Mouse (Mus musculus) intestine, postnatal 0 days (tissue): Measurements from ENCODE around the gene Myof. TPM values are rescaled to one million over a fixed set of nuclear protein-coding genes. Genes with fewer than 3 reads are reported as not detected.

ENCODE experiments used
- ATAC-seq: fragments of 200-750 bp; cut with Nextera tagmentation; 2 replicates; pipeline ENCODE4 v1.8.0; 2017; ENCODE audit warnings: mild to moderate bottlenecking, moderate TSS enrichment, moderate library complexity
- H3K27ac ChIP-seq: fragments of 300-500 bp; sonication (generic); 2 replicates; pipeline ENCODE4 v1.5.1; 2014; ENCODE audit warnings: mild to moderate bottlenecking, low read depth, low read length, moderate library complexity
- H3K27me3 ChIP-seq: fragments of 300-500 bp; sonication (generic); replicated peaks from 2 replicates; pipeline ENCODE4 v1.6.1; 2014; ENCODE audit warnings: low read length, mixed read lengths; ENCODE audit not compliant: control insufficient read depth, insufficient read depth
- H3K36me3 ChIP-seq: fragments of 300-500 bp; sonication (generic); 2 replicates; pipeline ENCODE4 v1.6.1; 2014; ENCODE audit warnings: mild to moderate bottlenecking, moderate library complexity; ENCODE audit not compliant: control insufficient read depth, insufficient read depth
- H3K4me1 ChIP-seq: fragments of 300-500 bp; sonication (generic); replicated peaks from 2 replicates; pipeline ENCODE4 v1.6.1; 2014; ENCODE audit warnings: antibody characterized with exemption, low read length, mixed read lengths; ENCODE audit not compliant: control insufficient read depth, insufficient read depth
- H3K4me2 ChIP-seq: fragments of 300-500 bp; sonication (generic); replicated peaks from 2 replicates; pipeline ENCODE4 v1.6.1; 2014; ENCODE audit warnings: low read depth, mild to moderate bottlenecking, moderate library complexity
- H3K4me3 ChIP-seq: fragments of 300-500 bp; sonication (generic); 2 replicates; pipeline ENCODE4 v1.5.1; 2014; ENCODE audit warnings: low read depth, low read length
- H3K9ac ChIP-seq: fragments of 300-500 bp; sonication (generic); 2 replicates; pipeline ENCODE4 v1.6.1; 2014; ENCODE audit warnings: mild to moderate bottlenecking, low read depth, low read length
- H3K9me3 ChIP-seq: fragments of 300-500 bp; sonication (generic); 2 replicates; pipeline ENCODE4 v1.6.1; 2016; ENCODE audit warnings: mixed run types; ENCODE audit not compliant: control insufficient read depth
- CTCF ChIP-seq: sonication (generic); IDR thresholded peaks from 2 replicates; pipeline ENCODE4 v1.5.1; 2016; ENCODE audit warnings: low read depth, mild to moderate bottlenecking, control low read depth, antibody characterized with exemption, moderate library complexity
- WGBS: fragments of 180-500 bp; shearing (Covaris S2); extraction: QIAGEN DNeasy Blood & Tissue Kit; methylation state at CpG from one replicate; pipeline ENCODE4 v1.1.7; 2014; 5-methylcytosine and 5-hydroxymethylcytosine counted together
- polyA plus RNA-seq: library from polyadenylated mRNA; unstranded; fragments of >200 nt; fragmentation: Nextera tagmentation; extraction: Ambion mirVana; gene quantifications from 2 replicates; pipeline ENCODE4 v1.2.1, GENCODE M21; 2015

Gene Myof
- polyA plus RNA-seq, 1 experiment from 2014 or later, result 5.9 TPM

DNA sequence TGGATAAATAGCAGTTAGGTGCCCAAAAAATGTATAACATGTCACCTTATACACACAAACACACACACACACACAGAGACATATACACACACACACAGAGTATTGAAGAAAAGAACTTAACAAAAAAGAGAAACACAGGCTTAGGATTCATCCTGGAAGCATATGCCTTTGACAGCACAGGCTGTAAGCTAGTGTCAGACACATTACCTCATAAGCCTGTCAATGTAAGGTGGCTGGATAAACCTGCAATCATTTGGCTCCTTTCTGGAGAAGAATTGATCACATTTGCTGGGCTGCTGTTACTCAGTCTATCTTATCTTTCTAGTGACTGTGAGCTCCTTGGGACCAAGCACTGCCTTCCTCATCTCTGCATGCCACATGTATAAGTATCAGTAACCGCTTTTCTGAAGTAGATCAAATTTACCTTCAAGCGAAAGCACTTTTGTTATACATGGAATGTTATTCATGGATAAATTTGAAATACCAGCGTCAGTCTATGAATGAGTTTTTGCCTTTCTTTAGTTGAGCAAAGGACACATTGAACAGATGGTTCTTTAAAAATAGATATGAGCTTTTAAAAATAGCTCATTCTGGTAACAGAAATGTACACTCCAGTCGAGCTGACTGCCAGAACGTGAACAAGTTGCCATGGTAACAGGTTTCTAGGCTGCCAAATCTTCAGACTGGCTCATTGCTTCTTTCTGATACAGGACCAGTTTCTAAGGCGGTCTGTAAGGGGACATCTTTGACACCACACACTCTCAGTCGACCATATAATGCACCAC lies 51.8 kb downstream of the Myof start:
- no peak for TF ChIP-seq CTCF
- no peak for ATAC-seq
- no peak overlapping the region for H3K27ac ChIP-seq
- no peaks in the 10 kb centered on the region for H3K9me3 ChIP-seq
- peaks cover 6% of the 10 kb centered on the region; the same call in 1 of the 2 replicates for H3K36me3 ChIP-seq
- H3K4me2 ChIP-seq, result no peak overlapping the region
- 45% methylated on average over 7 of the region's 7 CpGs for WGBS
- no peak overlapping the region for H3K4me3 ChIP-seq
- H3K27me3 ChIP-seq, result no peaks in the 10 kb centered on the region
- H3K4me1 ChIP-seq, result no peaks in the 10 kb centered on the region
- H3K9ac ChIP-seq, result no peak overlapping the region

DNA sequence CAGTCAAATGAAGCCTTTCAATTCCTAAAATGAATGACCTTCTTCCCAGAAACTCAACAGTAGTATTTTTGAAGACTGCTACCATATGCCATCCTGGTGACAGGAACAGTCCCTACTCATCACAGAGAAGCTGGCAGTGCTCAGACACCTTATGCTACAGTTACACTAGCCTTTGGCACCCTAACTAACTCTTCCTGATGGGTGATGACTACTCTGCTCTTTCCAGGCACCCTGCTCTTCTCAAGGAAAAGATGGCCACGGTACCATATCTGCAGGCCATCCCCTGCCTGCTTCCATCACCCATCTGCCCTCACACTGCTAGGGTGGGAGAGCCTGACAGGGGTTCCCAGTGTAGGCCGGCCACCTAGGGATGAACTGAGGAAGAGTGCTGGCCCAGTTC lies 53.4 kb downstream of the Myof start:
- 89% methylated on average over 2 of the region's 2 CpGs for WGBS
- no peaks in the 10 kb centered on the region for H3K4me1 ChIP-seq
- H3K9me3 ChIP-seq, result no peaks in the 10 kb centered on the region
- H3K27ac ChIP-seq, result no peak overlapping the region
- H3K27me3 ChIP-seq, result no peaks in the 10 kb centered on the region
- peaks cover 10% of the 10 kb centered on the region; the same call in 1 of the 2 replicates for H3K36me3 ChIP-seq
- no peak overlapping the region for H3K4me2 ChIP-seq
- H3K9ac ChIP-seq, result no peak overlapping the region
- TF ChIP-seq CTCF, result no peak
- no peak overlapping the region for H3K4me3 ChIP-seq
- no peak for ATAC-seq

DNA sequence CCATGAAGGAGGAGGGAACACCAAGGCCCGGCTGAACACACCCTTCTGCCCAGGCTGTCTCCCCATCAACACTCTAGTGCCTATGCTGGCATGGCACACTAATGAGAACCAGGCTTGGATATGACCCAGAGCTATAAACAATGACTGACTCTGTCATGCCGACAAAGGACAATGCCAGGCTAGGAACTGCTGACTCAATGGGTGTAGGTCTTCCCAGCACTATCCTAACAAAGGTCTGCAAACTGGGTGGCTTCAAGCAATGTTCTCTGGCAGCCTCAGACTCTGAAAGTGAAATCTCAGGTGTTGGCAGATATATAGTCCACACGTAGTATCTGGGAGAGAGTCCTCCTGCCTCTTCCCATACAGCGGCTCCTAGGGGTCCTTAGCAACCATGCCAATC lies 55.2 kb downstream of the Myof start:
- no peak overlapping the region for H3K4me2 ChIP-seq
- H3K9ac ChIP-seq, result no peak overlapping the region
- H3K4me1 ChIP-seq, result no peaks in the 10 kb centered on the region
- H3K27ac ChIP-seq, result no peak overlapping the region
- no peaks in the 10 kb centered on the region for H3K27me3 ChIP-seq
- 0 out of 2 replicates have a peak, but pooled peaks cover 4% of the 10 kb centered on the region for H3K36me3 ChIP-seq
- ATAC-seq, result no peak
- WGBS, result 85% methylated on average over 4 of the region's 4 CpGs
- no peak overlapping the region for H3K4me3 ChIP-seq
- no peak for TF ChIP-seq CTCF
- no peaks in the 10 kb centered on the region for H3K9me3 ChIP-seq

DNA sequence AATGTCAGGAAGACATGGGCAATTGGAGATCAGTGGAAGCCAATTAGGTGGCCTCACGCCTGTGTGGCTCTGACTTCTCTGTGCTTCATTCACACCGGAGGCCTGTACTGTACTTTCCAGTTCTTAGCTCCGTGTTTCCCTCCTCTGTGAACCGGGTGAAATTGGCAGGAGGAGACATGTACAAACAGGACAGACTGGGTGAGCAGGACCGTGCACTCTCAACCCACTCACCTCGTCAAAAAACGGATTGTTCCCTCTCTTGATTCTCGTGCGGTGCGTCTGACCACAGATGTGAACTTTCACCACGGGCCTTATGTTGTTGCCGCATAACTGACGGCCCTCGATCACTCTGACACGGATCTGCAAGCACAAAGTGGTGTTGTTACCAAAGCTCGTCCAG lies 57.6 kb downstream of the Myof start:
- H3K9ac ChIP-seq, result no peak overlapping the region
- no peaks in the 10 kb centered on the region for H3K9me3 ChIP-seq
- ATAC-seq, result no peak
- no peak overlapping the region for H3K4me2 ChIP-seq
- H3K4me3 ChIP-seq, result no peak overlapping the region
- 0 out of 2 replicates have a peak, but pooled peaks cover 4% of the 10 kb centered on the region for H3K36me3 ChIP-seq
- H3K4me1 ChIP-seq, result no peaks in the 10 kb centered on the region
- H3K27ac ChIP-seq, result no peak overlapping the region
- 86% methylated on average over 16 of the region's 16 CpGs for WGBS
- no peaks in the 10 kb centered on the region for H3K27me3 ChIP-seq
- no peak for TF ChIP-seq CTCF

DNA sequence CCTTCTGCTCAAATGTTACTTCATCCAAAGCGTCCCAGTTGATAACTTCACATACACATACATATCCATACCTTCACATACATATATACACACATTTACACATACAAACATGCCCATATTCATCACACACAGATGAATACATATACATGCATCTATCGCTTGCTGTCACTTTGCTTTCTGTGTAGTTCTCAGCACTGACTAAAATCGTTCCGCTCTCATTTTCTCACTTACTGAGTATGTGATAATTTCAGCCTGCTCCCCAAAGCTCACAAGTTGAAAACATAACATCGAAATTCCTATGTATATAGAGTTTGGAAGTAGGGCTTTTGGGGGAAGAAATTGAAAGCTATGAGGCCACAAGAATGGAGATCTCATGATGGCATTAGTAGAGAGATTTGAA lies 67.4 kb downstream of the Myof start:
- WGBS, result 91% methylated on average over 5 of the region's 5 CpGs
- no peak overlapping the region for H3K4me3 ChIP-seq
- H3K4me1 ChIP-seq, result no peaks in the 10 kb centered on the region
- no peak overlapping the region for H3K27ac ChIP-seq
- no peak for TF ChIP-seq CTCF
- H3K27me3 ChIP-seq, result no peaks in the 10 kb centered on the region
- ATAC-seq, result no peak
- no peak overlapping the region for H3K4me2 ChIP-seq
- no peak overlapping the region for H3K9ac ChIP-seq
- no peaks in the 10 kb centered on the region for H3K9me3 ChIP-seq
- H3K36me3 ChIP-seq, result no peaks in the 10 kb centered on the region

DNA sequence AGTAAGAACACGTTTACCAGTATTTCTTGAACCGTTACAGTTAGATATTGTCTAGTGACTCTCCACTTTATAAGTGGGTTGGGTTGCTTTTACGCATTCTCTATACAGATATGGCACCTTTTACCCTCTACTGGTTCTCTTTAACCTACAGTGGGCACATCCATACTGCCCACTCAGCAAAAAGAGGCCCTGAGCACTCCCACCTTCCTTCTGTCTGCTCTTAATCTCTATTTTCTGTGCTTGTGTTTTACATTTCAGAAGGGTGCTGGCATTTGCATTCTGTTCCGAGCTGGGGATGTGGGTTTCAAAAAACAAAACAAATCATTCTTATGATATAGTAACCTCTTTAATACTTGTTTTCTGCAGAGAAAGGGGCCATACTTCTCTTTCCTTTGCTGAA lies 72.8 kb downstream of the Myof start:
- Histone ChIP-seq H3K4me3 (no peak overlapping the region), H3K9ac (no peak overlapping the region), H3K27me3 (no peaks in the 10 kb centered on the region), H3K4me1 (no peaks in the 10 kb centered on the region), H3K36me3 (0 out of 2 replicates have a peak, but pooled peaks cover 6% of the 10 kb centered on the region), H3K4me2 (no peak overlapping the region), H3K27ac (no peak overlapping the region), H3K9me3 (no peaks in the 10 kb centered on the region)
- ATAC-seq, result no peak
- WGBS, result 85% methylated on average over 4 of the region's 4 CpGs
- no peak for TF ChIP-seq CTCF
